Mouse (Mus musculus) spleen, adult 2 months (tissue): ENCODE measurements around the gene Dazl. TPM values are rescaled to one million over a fixed set of nuclear protein-coding genes. Genes with fewer than 3 reads are reported as not detected.

Experiments used
- DNase-seq, 2 experiments: peaks; one replicate each; pipeline versions ENCODE4 v3.0.0 to v3.0.0-alpha.2; 2012 to 2021; ENCODE audit warnings: low spot score in 2 of 2, low read depth in 1 of 2
- H3K27ac ChIP-seq: fragments of 200-500 bp; 2 replicates; pipeline ENCODE4 v1.5.1; 2012; ENCODE audit warnings: low read length, inconsistent platforms; ENCODE audit not compliant: insufficient read depth
- H3K27me3 ChIP-seq: fragments of 200-500 bp; 2 replicates; pipeline ENCODE4 v1.6.1; 2012; ENCODE audit warnings: mild to moderate bottlenecking, moderate library complexity, low read length, inconsistent platforms; ENCODE audit not compliant: control insufficient read depth, insufficient read depth
- H3K36me3 ChIP-seq: fragments of 200-500 bp; 2 replicates; pipeline ENCODE4 v1.6.1; 2012; ENCODE audit warnings: mild to moderate bottlenecking, low read length, inconsistent platforms; ENCODE audit not compliant: control insufficient read depth, insufficient read depth
- H3K4me1 ChIP-seq: fragments of 200-500 bp; 2 replicates; pipeline ENCODE4 v1.6.1; 2011; ENCODE audit warnings: inconsistent platforms; ENCODE audit not compliant: control insufficient read depth, insufficient read depth, insufficient read length
- H3K4me3 ChIP-seq: fragments of 200-500 bp; 2 replicates; pipeline ENCODE4 v1.5.1; 2011; ENCODE audit warnings: mild to moderate bottlenecking, inconsistent platforms; ENCODE audit not compliant: insufficient read depth, insufficient read length; ENCODE audit errors: extremely low read depth
- CTCF ChIP-seq: fragments of 200-500 bp; IDR thresholded peaks from 2 replicates; pipeline ENCODE4 v1.5.1; 2011; ENCODE audit warnings: mild to moderate bottlenecking, inconsistent platforms; ENCODE audit not compliant: insufficient read depth, insufficient read length, insufficient replicate concordance; ENCODE audit errors: extremely low read depth
- POLR2A ChIP-seq: fragments of 200-500 bp; IDR thresholded peaks from 2 replicates; pipeline ENCODE4 v1.6.1; 2011; ENCODE audit warnings: low read depth, low read length, inconsistent platforms
- WGBS: fragments of 180-500 bp; shearing (Covaris S2); methylation state at CpG from one replicate; pipeline ENCODE4 v1.1.7; 2018; 5-methylcytosine and 5-hydroxymethylcytosine counted together
- polyA plus RNA-seq: library from polyadenylated mRNA; depleted of rRNA; stranded (reverse); fragments of >200 nt; gene quantifications from 2 replicates; pipeline ENCODE4 v1.2.3, GENCODE M21; 2012

Dazl gene
- polyA plus RNA-seq, 1 experiment, result not detected

DNA sequence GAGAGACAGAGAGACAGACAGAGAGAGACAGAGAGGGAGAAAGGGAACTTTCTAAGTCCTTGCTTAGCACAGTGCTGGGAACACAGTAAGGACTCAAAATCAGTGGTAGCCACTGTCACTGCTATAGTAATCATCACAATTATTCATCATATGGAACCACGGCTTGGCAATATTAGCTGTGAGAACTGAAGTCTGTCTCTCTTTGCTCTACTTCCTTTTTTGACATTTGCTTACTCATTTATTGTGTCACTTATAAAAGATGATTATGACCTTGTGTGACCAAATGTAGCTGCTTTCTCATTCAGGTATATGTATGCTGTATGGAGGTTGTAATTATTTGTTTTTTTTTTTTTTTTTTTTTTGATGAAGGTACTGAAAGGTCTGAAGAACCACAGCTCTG lies 36.8 kb upstream of the Dazl start:
- H3K4me1 ChIP-seq, result peaks cover 4% of the 10 kb centered on the region; the same call in 1 of the 2 replicates
- TF ChIP-seq POLR2A, result no peak
- TF ChIP-seq CTCF, result no peak
- no peaks in the 10 kb centered on the region for H3K36me3 ChIP-seq
- H3K4me3 ChIP-seq, result no peak overlapping the region
- no peak for DNase-seq
- no peak overlapping the region for H3K27ac ChIP-seq
- H3K27me3 ChIP-seq, result no peaks in the 10 kb centered on the region
- 69% methylated on average over 1 of the region's 1 CpGs for WGBS

DNA sequence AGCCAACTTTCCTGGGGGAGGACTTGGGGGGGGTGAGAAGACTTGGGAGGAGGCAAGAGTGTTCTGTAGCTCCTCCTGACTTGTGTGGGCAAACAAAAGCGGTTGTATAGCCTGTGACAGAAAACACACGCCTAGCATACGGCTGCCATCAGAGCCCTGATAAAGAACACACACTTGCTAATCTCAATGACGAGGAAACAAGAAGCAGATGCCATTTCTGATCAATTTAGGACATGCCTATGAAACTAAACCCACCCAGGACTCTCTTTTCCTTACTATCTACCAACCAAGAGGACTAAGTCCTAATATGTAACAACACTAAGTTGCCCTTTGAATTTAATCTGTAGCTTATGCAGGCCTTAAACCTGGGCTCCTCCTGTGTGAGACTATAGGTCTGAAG lies 31.2 kb upstream of the Dazl start:
- TF ChIP-seq CTCF (no peak), POLR2A (no peak)
- H3K36me3 ChIP-seq, result no peaks in the 10 kb centered on the region
- no peak overlapping the region for H3K27ac ChIP-seq
- WGBS, result 83% methylated on average over 4 of the region's 4 CpGs
- no peak overlapping the region for H3K4me3 ChIP-seq
- DNase-seq, result no peak
- H3K27me3 ChIP-seq, result no peaks in the 10 kb centered on the region
- H3K4me1 ChIP-seq, result no peaks in the 10 kb centered on the region

DNA sequence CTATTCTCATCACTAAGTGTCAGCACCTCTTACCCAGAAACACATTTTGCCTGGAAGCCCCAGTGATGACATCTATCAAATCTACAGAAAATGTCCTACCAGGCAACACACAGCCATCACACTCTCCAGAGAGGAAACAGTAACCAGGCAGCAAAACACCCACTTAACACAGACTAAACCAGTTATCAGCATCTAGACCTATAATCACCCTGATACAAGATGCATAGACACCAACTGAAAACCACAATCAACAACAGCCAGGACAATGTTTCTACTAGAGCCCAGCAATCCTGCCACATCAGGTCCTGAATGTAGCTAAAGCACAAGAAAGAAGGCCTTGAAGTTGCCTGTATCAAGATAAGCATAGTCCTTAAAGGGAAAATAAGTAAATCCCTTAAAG lies 25.4 kb upstream of the Dazl start:
- Histone ChIP-seq H3K27ac (no peak overlapping the region), H3K36me3 (no peaks in the 10 kb centered on the region), H3K4me3 (no peak overlapping the region), H3K27me3 (no peaks in the 10 kb centered on the region), H3K4me1 (no peaks in the 10 kb centered on the region)
- TF ChIP-seq CTCF, result no peak
- TF ChIP-seq POLR2A, result no peak
- no peak for DNase-seq

DNA sequence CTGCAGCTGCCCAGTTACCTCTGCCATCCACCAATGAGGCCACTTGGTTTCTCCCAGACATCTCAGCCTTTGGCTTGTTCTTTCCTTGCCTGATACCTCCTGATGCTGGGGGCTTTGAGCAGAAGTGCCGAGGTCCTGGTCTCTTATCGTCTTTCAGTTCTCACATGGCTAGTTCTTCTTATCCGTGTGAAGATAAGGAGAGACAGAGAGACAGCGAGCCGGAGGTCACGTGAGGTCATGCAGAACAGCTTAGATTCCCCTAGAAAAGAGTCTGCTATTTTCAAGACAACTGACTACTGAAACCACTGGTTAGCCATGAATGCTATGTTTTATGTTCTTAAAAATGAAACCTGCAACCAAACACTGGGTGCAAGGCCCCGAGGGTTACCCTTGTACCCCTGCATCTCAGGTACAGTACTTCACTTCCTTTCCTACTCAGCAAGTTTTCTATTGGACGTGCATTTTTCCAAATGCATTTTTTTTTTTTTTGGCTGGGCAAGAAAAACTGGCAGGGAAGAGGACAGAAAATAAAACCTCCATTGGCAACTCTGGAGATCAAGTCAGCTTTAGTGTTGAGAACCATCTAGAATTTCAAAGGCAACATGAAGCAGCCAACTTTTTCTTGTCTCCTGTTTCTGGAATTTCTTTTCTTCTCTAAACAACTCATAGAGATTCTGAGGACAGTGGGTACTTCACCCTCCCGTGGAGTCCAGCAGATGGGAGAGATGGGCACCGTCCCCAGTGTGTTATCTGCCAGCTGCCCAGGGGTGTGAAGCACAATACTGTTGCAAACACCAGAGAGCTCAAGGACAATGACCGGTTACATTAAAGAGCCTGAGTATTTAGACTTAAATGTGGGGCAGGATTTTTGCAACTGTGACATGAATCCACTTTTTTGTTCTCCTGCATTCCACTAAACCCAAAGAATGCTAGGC lies 23.0 kb upstream of the Dazl start:
- no peak overlapping the region for H3K27ac ChIP-seq
- TF ChIP-seq CTCF (no peak), POLR2A (no peak)
- H3K27me3 ChIP-seq, result no peaks in the 10 kb centered on the region
- DNase-seq, result no peak
- no peaks in the 10 kb centered on the region for H3K36me3 ChIP-seq
- H3K4me3 ChIP-seq, result no peak overlapping the region
- no peaks in the 10 kb centered on the region for H3K4me1 ChIP-seq
- WGBS, result 83% methylated on average over 11 of the region's 11 CpGs

DNA sequence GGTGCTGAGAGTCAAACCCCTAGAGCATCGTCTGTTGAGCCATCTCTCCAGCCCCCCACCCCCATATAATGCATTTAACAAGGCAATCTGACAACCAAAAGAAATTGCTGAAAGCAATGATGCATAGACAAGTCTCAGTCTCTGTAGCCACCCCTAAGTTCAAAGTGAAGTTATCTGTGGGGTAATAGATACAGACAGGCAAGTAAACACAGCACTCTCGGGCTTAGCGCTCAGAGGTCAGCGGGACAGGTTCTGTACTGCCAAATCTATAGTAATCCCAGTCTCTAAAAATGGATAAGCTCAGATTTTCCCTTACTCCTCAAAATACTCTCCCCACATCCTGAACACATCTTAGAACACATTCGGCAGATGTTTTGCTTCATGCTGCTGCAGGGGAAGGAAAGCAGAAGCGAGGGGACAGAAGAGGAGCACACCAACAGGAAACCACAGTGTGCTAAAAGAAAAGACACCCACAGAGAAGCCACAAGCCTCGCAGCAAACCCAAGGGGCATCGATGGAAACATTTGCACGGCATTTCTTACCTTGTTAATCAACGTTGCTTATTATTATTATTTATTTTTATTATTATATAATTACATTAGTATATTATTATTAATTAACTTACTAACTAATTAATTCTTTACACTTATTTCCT lies 16.8 kb upstream of the Dazl start:
- no peak overlapping the region for H3K27ac ChIP-seq
- H3K4me1 ChIP-seq, result no peaks in the 10 kb centered on the region
- H3K4me3 ChIP-seq, result no peak overlapping the region
- 43% methylated on average over 10 of the region's 10 CpGs for WGBS
- no peaks in the 10 kb centered on the region for H3K27me3 ChIP-seq
- H3K36me3 ChIP-seq, result no peaks in the 10 kb centered on the region
- no peak for DNase-seq
- no peak for TF ChIP-seq POLR2A
- no peak for TF ChIP-seq CTCF

DNA sequence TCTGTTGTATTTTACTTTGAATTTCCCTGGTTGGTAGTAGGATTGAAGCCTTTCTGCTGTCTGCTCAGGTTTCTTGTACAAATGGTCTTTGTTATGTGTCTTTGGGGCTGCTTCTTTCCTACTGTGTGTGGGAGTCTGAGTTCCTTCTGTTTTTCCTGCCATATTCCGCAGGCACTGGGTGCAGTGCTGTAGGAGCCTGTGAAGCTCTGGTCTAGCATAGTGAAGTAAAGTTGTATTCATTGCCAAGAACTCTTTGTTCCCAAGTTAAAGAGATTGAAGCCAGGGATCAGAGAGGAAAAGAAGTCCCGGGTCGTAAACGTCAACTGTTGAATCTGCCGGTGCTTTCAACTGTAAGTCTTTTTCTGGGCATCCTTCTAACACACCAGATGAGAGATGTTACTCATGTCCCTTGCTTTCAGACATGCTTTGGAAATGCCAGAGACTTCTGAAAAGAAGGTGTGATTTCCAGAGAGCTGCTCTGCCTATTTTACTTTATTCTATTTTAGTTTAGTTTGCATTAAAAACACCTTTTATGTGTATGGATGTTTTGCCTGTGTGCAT lies 16.2 kb upstream of the Dazl start:
- DNase-seq, result no peak
- H3K27ac ChIP-seq, result no peak overlapping the region
- H3K4me3 ChIP-seq, result no peak overlapping the region
- WGBS, result 89% methylated on average over 5 of the region's 5 CpGs
- TF ChIP-seq CTCF, result no peak
- no peak for TF ChIP-seq POLR2A
- H3K36me3 ChIP-seq, result no peaks in the 10 kb centered on the region
- no peaks in the 10 kb centered on the region for H3K27me3 ChIP-seq
- H3K4me1 ChIP-seq, result no peaks in the 10 kb centered on the region
